Mouse (Mus musculus): ENCODE data around the gene Rbfox3.

Gene Rbfox3

DNA sequence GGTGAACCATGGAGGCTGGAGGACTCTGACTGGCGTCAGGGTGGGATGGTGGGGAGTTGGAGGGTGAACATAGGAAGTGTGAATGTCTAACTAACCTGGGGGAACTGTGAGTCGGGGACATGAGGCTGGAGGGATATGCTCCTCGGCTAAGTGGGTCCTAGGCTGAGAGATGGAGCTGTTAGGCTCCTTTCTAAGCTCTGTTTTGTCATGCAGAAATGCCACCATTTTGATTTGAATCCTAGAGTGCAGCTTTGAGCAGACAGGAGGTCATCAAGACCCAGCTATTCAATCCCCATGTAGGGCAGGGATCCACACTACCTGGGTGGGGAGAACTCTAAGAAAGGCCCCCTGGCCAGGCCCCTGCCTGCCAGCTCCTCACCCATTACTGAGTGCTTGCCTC lies 359.7 kb downstream of the Rbfox3 start:
- DNase-seq (ENCODE audit: low read depth): no peak

DNA sequence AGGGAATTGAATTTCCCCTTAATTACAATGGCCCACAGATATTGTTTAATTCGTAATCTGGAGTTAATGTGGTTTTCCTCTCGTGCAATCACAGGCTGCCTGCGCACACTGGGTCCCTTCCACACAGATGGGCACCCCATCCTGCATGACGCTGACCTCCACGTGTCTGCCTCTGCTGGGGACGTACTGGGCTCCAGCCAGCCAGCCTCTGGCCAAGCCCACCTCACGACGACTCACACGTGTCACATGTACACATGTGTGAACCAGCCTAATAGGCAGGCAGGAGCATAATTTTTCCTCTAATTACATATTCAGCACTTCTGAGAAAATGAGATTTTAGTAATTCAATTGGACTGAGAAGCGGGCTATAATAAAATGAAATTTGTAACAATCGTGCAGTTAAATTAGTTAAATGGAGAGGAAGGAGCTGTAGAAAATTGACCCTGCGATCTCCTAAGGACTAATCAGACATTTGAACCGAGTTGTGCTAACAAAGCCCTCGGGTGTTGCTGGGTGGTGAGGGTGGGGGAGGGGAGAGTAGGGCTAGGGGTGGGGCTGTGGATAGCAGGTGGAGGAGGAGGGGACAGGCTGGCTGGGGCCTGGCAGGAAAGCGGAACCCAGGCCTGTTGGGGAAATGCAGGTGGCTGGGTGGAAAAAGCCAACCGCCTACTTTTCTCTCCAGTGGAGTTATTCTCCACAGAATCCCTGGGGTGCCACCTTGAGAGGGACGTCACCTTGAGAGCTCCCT lies 360.4 kb downstream of the Rbfox3 start:
- peak; percentile 10 for DNase-seq (ENCODE audit: low read depth)

GRCm38 (mm10) chr11:118548242-118548641 lies 363.2 kb downstream of the Rbfox3 start:
- no peak for DNase-seq (ENCODE audit: low read depth)

DNA sequence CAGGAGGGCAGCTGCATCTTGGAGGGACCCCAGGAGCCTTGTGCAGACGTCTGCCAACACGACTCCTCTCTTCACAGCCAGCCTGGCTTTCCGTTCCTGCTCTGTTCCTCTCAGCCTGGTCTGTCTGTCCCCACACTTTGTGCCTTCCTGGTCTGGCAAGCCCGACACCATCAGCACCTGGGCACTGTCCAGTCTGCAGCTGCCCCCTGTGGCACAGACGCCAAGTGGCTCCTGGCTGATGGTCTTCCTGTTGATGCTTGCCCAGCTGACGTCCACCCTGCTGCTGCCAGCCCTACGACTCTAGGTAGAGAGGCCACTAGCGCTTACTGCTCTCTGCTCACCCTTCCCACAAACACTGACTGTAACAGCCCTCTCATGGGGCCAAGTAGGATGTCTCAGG lies 365.1 kb downstream of the Rbfox3 start:
- no peak for DNase-seq (ENCODE audit: low read depth)

DNA sequence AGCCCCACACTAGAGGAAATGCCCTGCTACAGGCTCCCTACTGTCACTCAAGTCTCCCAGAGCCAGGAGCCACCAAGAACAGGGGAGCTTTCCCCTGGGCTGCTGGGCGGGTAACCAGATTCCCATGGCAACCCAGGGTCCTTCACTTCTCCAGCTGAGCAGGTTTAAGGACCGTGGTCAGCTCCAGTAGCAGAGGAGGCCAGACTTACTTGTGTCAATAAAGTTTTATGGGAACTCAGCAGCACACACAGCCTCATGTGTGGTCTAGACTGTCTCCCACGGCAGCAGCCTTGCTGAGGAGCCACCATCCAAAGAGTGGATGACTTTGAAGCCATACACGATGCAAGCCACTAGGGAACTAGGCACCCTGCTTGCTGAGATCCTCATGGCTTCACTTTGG lies 365.7 kb downstream of the Rbfox3 start:
- peak; percentile 6 for DNase-seq (ENCODE audit: low read depth)

- peak; percentile 36 for DNase-seq (ENCODE audit: low read depth)
Measured at GRCm38 (mm10) chr11:118544564-118544963, 366.8 kb downstream of the Rbfox3 start.

DNA sequence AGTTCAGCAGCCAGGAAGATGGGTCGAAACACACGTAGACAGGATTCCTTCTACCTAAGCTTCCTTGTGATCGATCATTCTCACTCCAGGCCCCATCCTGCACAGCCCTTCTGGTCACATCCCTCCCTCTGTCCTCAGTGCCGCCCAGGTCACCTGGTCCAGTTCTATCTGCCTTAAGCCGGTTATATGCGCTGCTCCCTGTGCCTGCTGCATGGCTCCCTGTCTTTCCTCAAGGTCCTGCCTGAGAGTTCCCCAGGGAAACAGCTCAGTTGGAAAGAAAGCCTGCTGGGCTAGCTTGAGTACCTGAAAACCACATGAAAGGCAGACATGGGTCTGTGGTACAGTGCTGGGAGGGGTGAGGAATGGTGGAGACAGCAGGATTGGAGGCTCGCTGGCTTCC lies 368.5 kb downstream of the Rbfox3 start:
- no peak for DNase-seq (ENCODE audit: low read depth)

DNA sequence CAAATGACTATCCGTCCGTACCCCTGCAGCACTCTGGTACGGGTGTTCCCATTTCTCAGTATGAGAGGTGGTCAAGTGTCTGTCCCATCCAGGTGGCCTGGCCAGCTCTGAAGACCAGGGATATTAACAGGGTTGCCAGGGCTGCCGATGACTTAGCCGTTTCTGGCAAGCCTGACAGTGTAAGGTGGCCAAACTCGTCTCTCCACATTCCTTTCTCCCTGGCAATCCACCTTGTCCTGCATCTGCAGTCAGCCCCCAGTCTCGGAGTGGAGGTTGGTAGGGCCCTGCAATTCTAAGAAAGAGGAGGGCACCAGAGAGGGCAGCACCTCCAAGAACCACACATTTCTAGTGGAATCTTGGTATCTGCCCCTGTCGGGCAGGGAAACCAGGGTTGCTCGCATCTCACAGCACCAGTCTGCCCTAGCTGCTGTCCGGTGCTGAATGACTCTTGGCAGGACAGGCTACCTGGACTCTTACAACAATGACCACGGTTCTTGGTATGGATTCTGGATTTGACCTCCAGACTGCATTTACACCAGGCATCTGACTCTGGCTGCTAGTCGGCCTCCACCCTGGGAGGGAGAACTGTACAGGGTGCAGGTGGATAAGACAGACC lies 370.9 kb downstream of the Rbfox3 start:
- DNase-seq (ENCODE audit: low read depth): peak; percentile 7

DNA sequence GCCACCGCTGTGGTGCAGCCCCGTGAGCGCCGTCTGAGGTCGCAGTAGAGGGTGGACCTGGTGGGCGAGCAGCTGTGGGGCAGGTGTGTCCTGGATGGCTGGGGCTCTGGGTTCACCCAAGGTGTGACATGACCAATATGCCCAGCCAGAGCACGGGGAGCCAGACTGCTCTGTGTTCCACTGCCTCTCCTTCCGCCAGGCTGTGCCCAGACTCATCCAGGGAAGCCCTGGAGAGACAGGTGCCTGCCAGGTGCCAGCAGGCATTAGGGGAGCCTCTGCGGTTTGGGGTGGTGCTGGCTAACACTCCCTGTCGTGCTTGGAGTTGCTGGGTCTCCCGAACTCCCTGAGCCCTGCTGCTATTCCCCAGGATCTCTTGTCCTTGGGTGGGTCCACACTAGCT lies 373.4 kb downstream of the Rbfox3 start:
- DNase-seq (ENCODE audit: low read depth): no peak

DNA sequence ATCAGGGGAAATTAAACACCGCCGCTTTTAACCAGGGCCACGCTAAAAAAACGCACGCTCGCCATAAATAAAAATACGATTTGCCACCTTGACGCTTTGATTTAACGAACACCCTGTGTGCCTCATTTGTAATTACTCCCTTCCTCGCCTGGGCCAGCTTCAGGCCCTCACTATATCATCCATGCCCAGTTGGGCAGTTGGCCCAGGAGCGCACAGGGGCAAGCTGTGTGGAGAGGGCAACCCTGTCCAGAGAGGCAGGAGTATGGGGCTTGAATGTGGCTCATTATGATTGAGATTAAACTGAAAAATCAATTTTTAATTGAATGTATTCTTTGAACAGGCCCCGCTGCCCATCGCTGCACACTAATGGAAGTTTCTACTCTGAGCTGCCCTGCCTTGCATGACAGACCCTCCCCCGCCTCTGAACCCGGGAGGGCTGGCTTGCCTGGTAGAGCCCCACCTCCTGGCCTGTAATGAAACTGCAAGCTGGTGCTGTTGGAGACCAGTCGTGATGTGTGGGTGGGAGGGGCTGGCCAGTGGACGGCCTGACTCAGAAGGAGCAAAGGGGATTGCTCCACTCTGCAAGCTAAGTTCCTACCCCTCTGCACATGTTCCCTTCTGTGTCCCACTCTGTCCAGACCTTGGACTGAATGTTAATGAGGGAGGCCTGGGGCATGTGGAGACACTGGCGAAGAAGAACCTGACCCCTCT lies 376.9 kb downstream of the Rbfox3 start:
- peak; percentile 39 for DNase-seq (ENCODE audit: low read depth)

GRCm38 (mm10) chr11:118530313-118530712 lies 381.1 kb downstream of the Rbfox3 start:
- DNase-seq (ENCODE audit: low read depth): no peak

DNA sequence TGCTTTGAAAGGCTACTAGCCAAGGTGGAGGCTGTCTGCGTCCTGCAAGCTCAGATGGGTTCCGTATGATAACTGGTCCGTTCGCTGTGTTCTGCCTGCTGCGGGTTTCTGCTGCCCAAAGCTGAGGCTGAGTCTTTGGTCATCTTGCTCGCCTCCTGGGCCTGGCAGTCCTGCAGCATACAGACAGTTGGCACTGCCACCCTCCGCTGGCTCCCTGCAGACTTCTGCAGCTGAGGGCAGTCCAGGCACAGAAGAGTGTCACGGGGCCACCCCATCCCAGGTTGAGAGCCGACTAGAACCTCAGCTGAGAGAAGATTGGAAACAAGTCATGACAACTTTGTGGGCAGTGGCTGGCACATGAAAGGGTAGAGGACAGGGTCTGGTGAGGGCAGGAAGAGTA lies 382.6 kb downstream of the Rbfox3 start:
- no peak for DNase-seq (ENCODE audit: low read depth)

GRCm38 (mm10) chr11:118525059-118525458 lies 386.3 kb downstream of the Rbfox3 start:
- DNase-seq (ENCODE audit: low read depth): no peak

DNA sequence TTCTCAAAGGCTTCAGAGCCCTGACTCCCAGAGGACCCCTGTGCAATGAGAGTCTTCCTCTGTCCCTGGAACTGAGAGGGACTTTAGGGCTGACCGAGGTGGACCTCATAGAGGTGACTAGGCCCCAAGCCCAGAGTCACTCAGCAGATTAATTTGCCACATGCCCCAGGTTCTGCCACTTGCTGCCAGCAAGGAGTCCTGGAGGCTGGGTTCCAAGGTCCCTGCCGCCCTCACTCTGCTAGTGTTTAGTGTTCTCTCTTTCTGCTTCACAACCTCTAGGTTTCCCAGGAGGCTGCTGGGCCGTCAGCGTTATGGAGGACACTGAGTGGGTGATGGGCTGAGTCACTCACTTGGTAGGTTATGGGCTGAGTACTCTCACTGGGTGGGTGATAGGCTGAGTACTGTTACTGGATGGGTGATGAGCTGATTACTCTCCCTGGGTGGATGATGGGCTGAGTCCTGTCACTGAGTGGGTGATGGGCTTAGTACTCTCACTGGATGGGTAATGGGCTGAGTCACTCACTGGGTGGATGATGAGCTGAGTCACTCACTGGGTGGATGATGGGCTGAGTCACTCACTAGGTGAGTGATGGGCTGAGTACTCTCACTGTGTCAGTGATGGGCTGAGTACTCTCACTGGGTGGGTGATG lies 387.8 kb downstream of the Rbfox3 start:
- DNase-seq (ENCODE audit: low read depth): peak; percentile 8

DNA sequence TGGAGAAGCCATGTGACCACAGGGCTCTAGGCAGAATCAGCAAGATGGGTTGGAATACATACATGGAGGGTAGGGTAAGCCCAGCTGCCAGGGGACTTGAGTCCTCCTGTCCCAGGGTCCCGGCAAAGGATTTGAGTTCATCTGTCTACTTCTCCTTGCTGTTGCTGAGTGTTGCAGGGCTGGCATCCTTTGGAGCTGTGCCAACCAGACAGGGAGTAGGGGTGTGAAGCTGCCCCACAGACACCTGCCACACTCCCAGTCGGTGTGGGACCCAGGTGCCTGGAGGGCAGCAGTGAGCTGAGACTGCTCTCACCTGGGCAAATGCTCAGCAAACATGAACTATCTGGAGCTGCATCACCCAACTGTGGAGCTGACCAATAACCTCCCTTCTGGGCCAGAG lies 390.5 kb downstream of the Rbfox3 start:
- DNase-seq (ENCODE audit: low read depth): no peak

- no peak for DNase-seq (ENCODE audit: low read depth)
Measured at GRCm38 (mm10) chr11:118520251-118520650, 391.1 kb downstream of the Rbfox3 start.

GRCm38 (mm10) chr11:118518743-118519142 lies 392.7 kb downstream of the Rbfox3 start:
- no peak for DNase-seq (ENCODE audit: low read depth)

GRCm38 (mm10) chr11:118517924-118518323 lies 393.5 kb downstream of the Rbfox3 start:
- DNase-seq (ENCODE audit: low read depth): peak; percentile 43

- DNase-seq (ENCODE audit: low read depth): no peak
Measured at GRCm38 (mm10) chr11:118512257-118512910, 399.0 kb downstream of the Rbfox3 start.

GRCm38 (mm10) chr11:118511851-118512250 lies 399.5 kb downstream of the Rbfox3 start:
- no peak for DNase-seq (ENCODE audit: low read depth)

DNA sequence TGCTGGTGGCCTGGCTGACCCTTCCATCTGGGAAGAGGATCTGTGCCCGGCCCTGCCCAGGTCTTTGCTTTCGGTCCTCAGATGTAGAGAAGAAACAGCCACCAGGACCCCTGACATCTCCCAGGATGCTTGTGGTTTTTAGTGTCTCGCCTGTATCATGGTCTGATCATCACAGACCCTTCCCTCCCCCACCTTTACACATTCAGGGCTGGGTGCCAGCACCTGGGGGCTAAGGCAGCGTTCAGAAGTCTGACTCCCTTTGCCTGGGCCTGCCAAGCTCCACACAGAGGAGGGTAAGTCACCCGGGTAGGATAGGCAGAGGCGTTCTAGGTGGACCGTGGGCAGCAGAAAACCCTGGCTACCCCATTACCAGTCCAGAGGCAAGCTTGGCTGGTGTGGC lies 403.1 kb downstream of the Rbfox3 start:
- no peak for DNase-seq (ENCODE audit: low read depth)

DNA sequence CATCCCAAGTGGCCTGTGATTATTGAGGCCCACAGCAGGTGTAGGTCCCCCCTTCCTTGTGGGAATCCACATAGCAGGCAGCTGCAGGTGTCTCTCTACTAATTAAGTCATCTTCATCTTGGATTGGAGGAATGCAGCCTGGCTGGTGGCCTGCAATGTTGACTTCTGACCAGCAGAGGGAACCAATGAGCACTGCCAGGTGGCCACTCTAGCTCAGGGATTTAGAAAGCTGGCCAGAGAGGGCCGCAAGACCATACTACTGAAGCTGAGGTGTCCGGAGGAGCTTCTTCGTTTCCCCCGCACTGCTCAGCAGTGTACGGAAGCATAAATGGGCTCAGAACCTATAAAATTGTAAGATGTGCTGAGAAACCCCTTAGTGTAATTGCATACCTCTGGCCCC lies 403.5 kb downstream of the Rbfox3 start:
- peak; percentile 80 for DNase-seq (ENCODE audit: low read depth)

Data from NIH3T3 (cell line).